Mouse (Mus musculus): Measurements from ENCODE around the gene Inhbb. TPM values are rescaled to one million over a fixed set of nuclear protein-coding genes. Genes with fewer than 3 reads are reported as not detected.

Inhbb gene
- 0.77 and 0.97 TPM in 2 replicates for polyA plus RNA-seq (2015; fragmentation: Nextera tagmentation; extraction: Ambion mirVana)

DNA sequence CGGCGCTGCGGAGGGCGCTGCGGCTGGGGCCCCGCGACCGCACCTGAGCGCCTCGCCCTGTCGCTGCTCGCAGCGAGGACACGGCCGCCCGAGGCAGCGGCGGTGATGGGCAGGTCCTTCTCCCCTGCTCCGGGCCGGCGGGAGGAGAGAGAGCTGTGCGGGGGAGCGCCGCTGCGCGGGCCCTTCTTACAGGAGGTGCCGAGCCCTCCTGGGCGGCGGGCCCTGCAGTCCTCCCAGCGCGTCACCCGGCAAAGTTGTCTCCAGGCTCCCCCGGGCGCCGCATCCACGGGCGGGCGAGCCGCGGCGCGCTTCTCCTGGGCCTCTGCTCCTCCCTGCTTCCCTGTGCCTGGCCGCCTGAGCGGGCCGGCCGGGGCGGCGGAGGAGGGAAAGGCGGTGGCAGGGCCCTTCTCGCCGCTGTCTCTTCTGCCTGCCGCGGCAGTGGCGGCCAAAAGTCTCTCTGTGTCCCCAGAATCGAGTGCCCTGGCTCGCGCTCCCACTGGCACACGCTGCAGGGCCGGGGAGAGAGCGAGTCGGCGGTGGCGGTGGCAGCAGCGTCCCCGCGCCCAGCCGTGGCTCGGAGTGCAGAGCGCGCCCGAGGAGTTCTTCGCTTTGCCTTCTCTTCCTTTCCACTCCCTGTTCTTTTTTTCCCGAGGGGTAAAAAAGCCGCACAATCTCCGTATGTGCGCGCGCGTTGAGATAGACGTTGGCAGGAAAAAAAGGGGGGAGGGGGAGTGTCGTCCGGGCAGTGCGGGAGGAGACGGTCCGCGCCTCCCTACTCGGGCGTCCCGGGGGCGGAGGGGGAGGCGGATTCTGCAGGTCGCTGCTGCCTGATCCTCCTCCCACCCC, at the start of gene Inhbb:
Inhbb (minus strand) TSS at position 673 of the 846 bp plus-strand sequence.
- Histone ChIP-seq H3K4me1 (ENCODE audit: control insufficient read depth, insufficient read depth, low read length) (peaks cover 3% of the 10 kb centered on the region; the same call in 1 of the 2 replicates), H3K9me3 (replicated peaks; ENCODE audit: control insufficient read depth, low read length) (no peaks in the 10 kb centered on the region), H3K9ac (ENCODE audit: low read length) (peak within 1 kb of the TSS; percentile 75), H3K27ac (ENCODE audit: low read length) (no peak within 1 kb of the TSS), H3K36me3 (ENCODE audit: control insufficient read depth, insufficient read depth, low read length) (no peaks in the 10 kb centered on the region), H3K27me3 (ENCODE audit: control insufficient read depth, insufficient read depth, low read length) (peaks cover 67% of the 10 kb centered on the region), H3K4me3 (replicated peaks; ENCODE audit: low read length) (peak within 1 kb of the TSS; percentile 74), H3K4me2 (ENCODE audit: low read depth, low read length) (peak within 1 kb of the TSS; percentile 99)
- ATAC-seq (ENCODE audit: insufficient read depth, low FRiP score) = peak; percentile 37; the same call in 1 of the 2 replicates
- WGBS = under 1% methylated on average over 85 of the region's 92 CpGs

DNA sequence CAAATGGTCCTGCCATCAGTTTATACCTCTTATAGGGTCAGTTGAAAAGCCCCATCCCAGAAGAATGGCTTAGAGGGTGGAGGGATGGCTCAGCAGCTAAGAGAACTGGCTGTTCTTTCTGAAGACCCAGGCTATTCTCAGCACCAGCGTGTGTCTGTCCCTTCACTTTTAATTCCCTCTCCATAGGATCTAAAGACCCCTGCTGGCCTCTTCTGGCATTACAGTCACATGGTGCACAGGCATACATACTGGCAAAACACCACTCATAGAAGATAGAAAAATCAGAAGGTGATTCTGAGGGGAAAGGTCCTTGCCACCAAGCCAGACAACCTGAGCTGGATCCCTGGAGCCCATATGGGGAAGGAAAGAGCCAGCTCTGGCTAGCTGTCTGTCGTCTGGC, 41.3 kb upstream of the Inhbb start:
- no peak overlapping the region for H3K27ac ChIP-seq (ENCODE audit: low read length)
- H3K4me2 ChIP-seq (ENCODE audit: low read depth, low read length) = no peak overlapping the region
- H3K9ac ChIP-seq (ENCODE audit: low read length) = no peak overlapping the region
- no peaks in the 10 kb centered on the region for H3K27me3 ChIP-seq (ENCODE audit: control insufficient read depth, insufficient read depth, low read length)
- no peak overlapping the region for H3K4me3 ChIP-seq (replicated peaks; ENCODE audit: low read length)
- H3K9me3 ChIP-seq (replicated peaks; ENCODE audit: control insufficient read depth, low read length) = no peaks in the 10 kb centered on the region
- no peaks in the 10 kb centered on the region for H3K36me3 ChIP-seq (ENCODE audit: control insufficient read depth, insufficient read depth, low read length)
- no peaks in the 10 kb centered on the region for H3K4me1 ChIP-seq (ENCODE audit: control insufficient read depth, insufficient read depth, low read length)
- WGBS = 45% methylated on average over 2 of the region's 2 CpGs
- ATAC-seq (ENCODE audit: insufficient read depth, low FRiP score) = no peak

DNA sequence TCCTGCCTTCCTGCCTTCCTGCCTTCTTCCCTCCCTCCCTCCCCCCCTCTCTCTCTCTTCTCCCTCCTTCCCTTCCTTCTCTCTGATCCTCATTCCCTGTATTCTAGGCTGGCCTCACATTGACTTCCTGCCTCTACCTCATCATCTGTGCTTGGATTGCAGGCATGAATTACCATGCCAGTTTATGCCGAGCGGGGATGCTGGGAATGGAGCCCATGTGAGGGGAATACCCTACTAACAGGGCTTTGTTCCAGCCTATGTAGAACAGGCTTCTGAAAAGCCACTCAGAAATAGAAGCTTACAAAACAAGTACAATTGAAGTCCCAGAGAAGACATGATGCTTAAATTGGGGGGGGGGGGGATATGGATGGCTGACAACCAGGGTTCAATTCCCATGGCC, 38.0 kb upstream of the Inhbb start:
- no peaks in the 10 kb centered on the region for H3K9me3 ChIP-seq (replicated peaks; ENCODE audit: control insufficient read depth, low read length)
- 78% methylated on average over 2 of the region's 2 CpGs for WGBS

DNA sequence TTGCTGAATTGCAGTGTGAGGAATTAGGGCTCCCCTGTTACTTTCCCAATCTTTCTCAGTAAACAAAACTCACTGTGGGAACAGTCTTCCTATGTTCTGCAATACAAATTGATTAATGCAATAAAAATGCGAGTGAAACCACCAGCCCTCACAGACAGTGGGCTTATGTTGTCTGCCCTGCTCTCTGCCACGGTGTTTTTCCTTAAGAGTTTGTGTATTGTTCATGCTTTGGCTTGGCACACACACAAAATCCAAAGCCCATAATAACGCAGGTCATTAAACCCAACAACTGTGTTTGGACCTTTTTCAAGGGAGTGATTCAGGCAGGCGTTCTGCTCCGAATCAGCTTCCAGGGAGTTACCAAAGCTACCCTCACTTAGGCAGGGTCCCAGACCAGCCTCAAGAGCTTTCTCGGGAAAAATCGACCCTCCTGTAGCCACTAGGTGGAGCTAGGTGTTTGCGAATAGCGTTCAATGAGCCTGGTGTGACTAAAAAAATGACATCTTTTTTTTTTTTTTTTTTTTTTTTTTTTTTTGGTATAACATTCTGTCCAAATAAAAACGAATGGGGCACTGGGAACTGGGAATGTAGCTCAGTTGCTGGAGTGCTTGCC, 36.1 kb upstream of the Inhbb start:
- H3K27ac ChIP-seq (ENCODE audit: low read length) = no peak overlapping the region
- 9% methylated on average over 10 of the region's 10 CpGs for WGBS
- H3K9me3 ChIP-seq (replicated peaks; ENCODE audit: control insufficient read depth, low read length) = no peaks in the 10 kb centered on the region
- H3K9ac ChIP-seq (ENCODE audit: low read length) = no peak overlapping the region
- no peaks in the 10 kb centered on the region for H3K36me3 ChIP-seq (ENCODE audit: control insufficient read depth, insufficient read depth, low read length)
- no peak overlapping the region for H3K4me2 ChIP-seq (ENCODE audit: low read depth, low read length)
- ATAC-seq (ENCODE audit: insufficient read depth, low FRiP score) = no peak
- 0 out of 2 replicates have a peak, but pooled peaks cover 5% of the 10 kb centered on the region for H3K4me1 ChIP-seq (ENCODE audit: control insufficient read depth, insufficient read depth, low read length)
- 0 out of 2 replicates have a peak, but pooled peaks cover 2% of the 10 kb centered on the region for H3K27me3 ChIP-seq (ENCODE audit: control insufficient read depth, insufficient read depth, low read length)
- H3K4me3 ChIP-seq (replicated peaks; ENCODE audit: low read length) = no peak overlapping the region

More for the DNA sequence above, 38.0 kb upstream of the Inhbb start:
- ATAC-seq (ENCODE audit: insufficient read depth, low FRiP score) = no peak
- Histone ChIP-seq H3K27me3 (ENCODE audit: control insufficient read depth, insufficient read depth, low read length) (0 out of 2 replicates have a peak, but pooled peaks cover 2% of the 10 kb centered on the region), H3K36me3 (ENCODE audit: control insufficient read depth, insufficient read depth, low read length) (no peaks in the 10 kb centered on the region), H3K27ac (ENCODE audit: low read length) (no peak overlapping the region), H3K4me3 (replicated peaks; ENCODE audit: low read length) (no peak overlapping the region), H3K9ac (ENCODE audit: low read length) (no peak overlapping the region), H3K4me1 (ENCODE audit: control insufficient read depth, insufficient read depth, low read length) (0 out of 2 replicates have a peak, but pooled peaks cover 5% of the 10 kb centered on the region), H3K4me2 (ENCODE audit: low read depth, low read length) (no peak overlapping the region)

DNA sequence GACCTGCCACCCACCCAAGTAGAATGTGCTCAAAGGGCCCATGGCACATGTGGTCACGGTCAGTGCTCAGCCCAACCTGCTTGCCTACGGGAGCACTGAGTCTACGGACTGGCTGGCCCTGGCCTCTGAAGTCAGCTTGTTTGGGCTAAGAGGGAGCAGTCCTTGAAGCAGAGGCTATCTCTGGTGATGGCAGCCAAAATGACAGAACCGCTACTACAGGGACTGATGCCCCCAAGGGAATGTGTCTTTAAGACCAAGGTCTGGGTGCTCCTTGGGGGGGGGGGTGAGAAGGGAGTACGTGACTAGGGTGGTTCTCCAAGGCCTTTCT, 35.4 kb upstream of the Inhbb start:
- ATAC-seq (ENCODE audit: insufficient read depth, low FRiP score) = no peak
- Histone ChIP-seq H3K4me3 (replicated peaks; ENCODE audit: low read length) (no peak overlapping the region), H3K27ac (ENCODE audit: low read length) (no peak overlapping the region), H3K4me1 (ENCODE audit: control insufficient read depth, insufficient read depth, low read length) (0 out of 2 replicates have a peak, but pooled peaks cover 5% of the 10 kb centered on the region), H3K4me2 (ENCODE audit: low read depth, low read length) (peak overlapping the region; percentile 40), H3K9me3 (replicated peaks; ENCODE audit: control insufficient read depth, low read length) (no peaks in the 10 kb centered on the region), H3K27me3 (ENCODE audit: control insufficient read depth, insufficient read depth, low read length) (0 out of 2 replicates have a peak, but pooled peaks cover 2% of the 10 kb centered on the region), H3K36me3 (ENCODE audit: control insufficient read depth, insufficient read depth, low read length) (no peaks in the 10 kb centered on the region), H3K9ac (ENCODE audit: low read length) (no peak overlapping the region)
- 39% methylated on average over 5 of the region's 5 CpGs for WGBS

DNA sequence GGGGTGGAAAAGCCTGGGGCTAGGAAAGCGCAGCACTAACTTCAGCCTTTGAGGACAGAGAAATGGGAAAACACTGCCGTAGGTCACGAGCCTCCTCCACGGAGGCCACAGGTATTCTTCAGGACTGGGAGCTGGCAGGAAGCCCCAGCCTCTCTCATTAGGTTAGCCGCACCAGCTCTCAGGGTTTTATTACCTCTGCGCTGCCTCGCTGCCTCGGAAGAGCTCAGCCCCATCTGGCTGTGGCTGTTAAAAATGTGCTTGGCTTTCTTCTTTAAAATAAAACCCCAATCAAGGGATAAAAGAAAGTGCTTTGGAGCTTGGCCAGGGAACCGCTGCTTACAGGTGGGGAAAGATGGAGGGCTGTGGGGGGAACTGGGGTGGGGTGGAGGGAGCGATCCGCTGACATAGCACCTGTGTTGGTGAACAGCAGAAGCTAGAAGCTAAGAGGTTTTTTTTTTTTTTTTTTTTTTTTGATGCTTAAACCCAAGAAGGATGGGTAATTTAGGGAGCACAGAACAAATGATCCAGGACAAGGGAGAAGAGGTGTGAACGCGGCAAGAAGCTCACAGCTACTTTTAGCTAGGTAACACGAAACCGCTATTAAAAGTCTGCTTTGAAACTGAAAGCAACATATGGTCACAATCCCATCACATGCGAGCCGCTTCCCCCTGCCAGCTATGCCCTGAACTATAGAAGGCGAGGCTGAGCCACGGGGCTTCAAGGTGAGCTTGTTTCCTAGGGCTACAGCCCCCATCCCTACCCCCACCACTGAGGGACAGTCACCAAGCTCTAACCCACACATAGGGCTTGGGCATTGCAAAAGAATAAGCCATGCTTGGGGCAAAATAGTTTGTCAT, 34.9 kb upstream of the Inhbb start:
- H3K27me3 ChIP-seq (ENCODE audit: control insufficient read depth, insufficient read depth, low read length) = 0 out of 2 replicates have a peak, but pooled peaks cover 2% of the 10 kb centered on the region
- no peaks in the 10 kb centered on the region for H3K36me3 ChIP-seq (ENCODE audit: control insufficient read depth, insufficient read depth, low read length)
- no peak overlapping the region; the same call in 1 of the 2 replicates for H3K9ac ChIP-seq (ENCODE audit: low read length)
- H3K9me3 ChIP-seq (replicated peaks; ENCODE audit: control insufficient read depth, low read length) = no peaks in the 10 kb centered on the region
- no peak for ATAC-seq (ENCODE audit: insufficient read depth, low FRiP score)
- H3K27ac ChIP-seq (ENCODE audit: low read length) = no peak overlapping the region
- H3K4me1 ChIP-seq (ENCODE audit: control insufficient read depth, insufficient read depth, low read length) = 0 out of 2 replicates have a peak, but pooled peaks cover 5% of the 10 kb centered on the region
- 24% methylated on average over 19 of the region's 19 CpGs for WGBS
- H3K4me3 ChIP-seq (replicated peaks; ENCODE audit: low read length) = no peak overlapping the region
- peak overlapping the region; percentile 40 for H3K4me2 ChIP-seq (ENCODE audit: low read depth, low read length)

DNA sequence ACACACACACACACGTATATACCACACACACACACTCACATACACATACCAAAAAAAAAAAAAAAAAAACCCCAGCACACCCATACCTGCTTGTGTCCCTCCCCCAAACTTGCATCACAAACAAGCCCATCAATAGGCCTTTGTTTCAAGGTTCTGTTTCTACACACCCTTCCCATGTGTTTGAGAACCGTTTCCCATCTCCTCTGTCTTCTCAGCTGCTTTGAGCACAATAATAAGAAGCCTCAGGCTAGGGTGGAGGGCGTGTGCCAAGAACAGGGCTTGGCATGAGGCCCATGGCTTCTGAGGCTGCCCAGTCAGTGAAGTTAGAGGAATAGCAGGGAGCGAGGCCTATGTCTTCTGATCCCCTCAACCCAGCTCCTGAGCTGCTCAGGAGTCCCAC, 31.7 kb upstream of the Inhbb start:
- 55% methylated on average over 4 of the region's 4 CpGs for WGBS

DNA sequence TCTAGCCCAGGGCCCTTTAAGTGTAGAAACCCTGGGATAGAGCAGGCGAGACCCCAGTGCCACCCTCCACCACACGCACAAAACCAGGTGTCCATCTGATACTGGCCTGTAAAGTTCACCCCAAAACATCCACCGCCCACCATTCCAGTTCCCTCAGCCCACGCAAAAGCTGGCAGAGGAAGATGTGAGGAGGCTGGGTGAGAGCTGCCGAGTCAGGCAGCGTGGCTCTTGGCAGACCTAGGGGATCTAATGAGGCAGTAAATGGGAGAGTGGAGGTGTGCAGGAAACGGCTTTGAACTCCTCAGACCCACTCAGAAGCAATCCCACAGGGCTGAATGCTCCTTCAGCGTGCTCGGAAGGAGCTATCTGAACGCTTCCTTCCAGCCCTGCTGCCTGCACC, 29.4 kb upstream of the Inhbb start:
- ATAC-seq (ENCODE audit: insufficient read depth, low FRiP score) = no peak
- Histone ChIP-seq H3K36me3 (ENCODE audit: control insufficient read depth, insufficient read depth, low read length) (no peaks in the 10 kb centered on the region), H3K4me3 (replicated peaks; ENCODE audit: low read length) (no peak overlapping the region), H3K27me3 (ENCODE audit: control insufficient read depth, insufficient read depth, low read length) (no peaks in the 10 kb centered on the region), H3K4me1 (ENCODE audit: control insufficient read depth, insufficient read depth, low read length) (no peaks in the 10 kb centered on the region), H3K9ac (ENCODE audit: low read length) (no peak overlapping the region), H3K9me3 (replicated peaks; ENCODE audit: control insufficient read depth, low read length) (no peaks in the 10 kb centered on the region), H3K27ac (ENCODE audit: low read length) (no peak overlapping the region), H3K4me2 (ENCODE audit: low read depth, low read length) (no peak overlapping the region)
- WGBS = 67% methylated on average over 10 of the region's 10 CpGs

More for the DNA sequence above, 31.7 kb upstream of the Inhbb start:
- Histone ChIP-seq H3K4me1 (ENCODE audit: control insufficient read depth, insufficient read depth, low read length) (0 out of 2 replicates have a peak, but pooled peaks cover 5% of the 10 kb centered on the region), H3K36me3 (ENCODE audit: control insufficient read depth, insufficient read depth, low read length) (no peaks in the 10 kb centered on the region), H3K27me3 (ENCODE audit: control insufficient read depth, insufficient read depth, low read length) (0 out of 2 replicates have a peak, but pooled peaks cover 2% of the 10 kb centered on the region), H3K9ac (ENCODE audit: low read length) (no peak overlapping the region), H3K4me2 (ENCODE audit: low read depth, low read length) (no peak overlapping the region), H3K4me3 (replicated peaks; ENCODE audit: low read length) (no peak overlapping the region), H3K9me3 (replicated peaks; ENCODE audit: control insufficient read depth, low read length) (no peaks in the 10 kb centered on the region), H3K27ac (ENCODE audit: low read length) (no peak overlapping the region)
- no peak for ATAC-seq (ENCODE audit: insufficient read depth, low FRiP score)
